Mouse (Mus musculus) heart, embryonic 14.5 days (tissue): ENCODE data around the gene Neu3. TPM values are rescaled to one million over a fixed set of nuclear protein-coding genes. Genes with fewer than 3 reads are reported as not detected.

Experiments used
- ATAC-seq: fragments of 200-750 bp; cut with Nextera tagmentation; 2 replicates; pipeline ENCODE4 v1.8.0; 2017; ENCODE audit warnings: low read depth, moderate TSS enrichment; ENCODE audit not compliant: insufficient number of reproducible peaks, insufficient read depth, low FRiP score
- H3K27ac ChIP-seq, 2 experiments: fragments of 200-500 bp in 1 of 2; fragments of 300-500 bp in 1 of 2; sonication (generic) in 1 of 2; replicated peaks in 1 of 2; 2 replicates each; pipeline ENCODE4 v1.5.1; 2012 to 2014; ENCODE audit warnings: low read depth in 2 of 2, low read length in 2 of 2, control low read depth in 1 of 2, mild to moderate bottlenecking in 1 of 2, mixed read lengths in 1 of 2; ENCODE audit not compliant: control insufficient read depth in 1 of 2, insufficient read depth in 1 of 2
- H3K27me3 ChIP-seq: fragments of 300-500 bp; sonication (generic); 2 replicates; pipeline ENCODE4 v1.6.1; 2014; ENCODE audit warnings: mild to moderate bottlenecking, low read length, control low read depth; ENCODE audit not compliant: control insufficient read depth, insufficient read depth
- H3K36me3 ChIP-seq: fragments of 300-500 bp; sonication (generic); 2 replicates; pipeline ENCODE4 v1.6.1; 2014; ENCODE audit warnings: mild to moderate bottlenecking, control low read depth, low read length, mixed read lengths; ENCODE audit not compliant: control insufficient read depth, insufficient read depth
- H3K4me1 ChIP-seq, 2 experiments: fragments of 200-500 bp in 1 of 2; fragments of 300-500 bp in 1 of 2; sonication (generic) in 1 of 2; 2 replicates each; pipeline ENCODE4 v1.6.1; 2012 to 2014; ENCODE audit warnings: low read length in 2 of 2, control low read depth in 1 of 2, mixed read lengths in 1 of 2; ENCODE audit not compliant: control insufficient read depth in 2 of 2, insufficient read depth in 2 of 2
- H3K4me2 ChIP-seq: fragments of 300-500 bp; sonication (generic); 2 replicates; pipeline ENCODE4 v1.6.1; 2014; ENCODE audit warnings: mild to moderate bottlenecking, low read length
- H3K4me3 ChIP-seq, 2 experiments: fragments of 200-500 bp in 1 of 2; fragments of 300-500 bp in 1 of 2; sonication (generic) in 1 of 2; 2 replicates each; pipeline ENCODE4 v1.5.1; 2012 to 2014; ENCODE audit warnings: low read length in 2 of 2, mild to moderate bottlenecking in 2 of 2, control low read depth in 1 of 2, low read depth in 1 of 2, moderate library complexity in 1 of 2; ENCODE audit not compliant: control insufficient read depth in 1 of 2, insufficient read depth in 1 of 2
- H3K9ac ChIP-seq: fragments of 300-500 bp; sonication (generic); 2 replicates; pipeline ENCODE4 v1.6.1; 2014; ENCODE audit warnings: mild to moderate bottlenecking, low read length
- H3K9me3 ChIP-seq: fragments of 300-500 bp; sonication (generic); 2 replicates; pipeline ENCODE4 v1.6.1; 2016; ENCODE audit warnings: low read length, control low read depth; ENCODE audit not compliant: control insufficient read depth
- whole genome bisulfite sequencing: fragments of 180-500 bp; shearing (Covaris S2); extraction: QIAGEN DNeasy Blood & Tissue Kit; methylation state at CpG from one replicate; pipeline ENCODE4 v1.1.7; 2014; 5-methylcytosine and 5-hydroxymethylcytosine counted together
- polyA plus RNA-seq: library from polyadenylated mRNA; unstranded; fragments of >200 nt; fragmentation: Nextera tagmentation; extraction: Ambion mirVana; gene quantifications from 2 replicates; pipeline ENCODE4 v1.2.1, GENCODE M21; 2014

The Neu3 gene
- 4.0 and 4.2 TPM in 2 replicates for polyA plus RNA-seq

DNA sequence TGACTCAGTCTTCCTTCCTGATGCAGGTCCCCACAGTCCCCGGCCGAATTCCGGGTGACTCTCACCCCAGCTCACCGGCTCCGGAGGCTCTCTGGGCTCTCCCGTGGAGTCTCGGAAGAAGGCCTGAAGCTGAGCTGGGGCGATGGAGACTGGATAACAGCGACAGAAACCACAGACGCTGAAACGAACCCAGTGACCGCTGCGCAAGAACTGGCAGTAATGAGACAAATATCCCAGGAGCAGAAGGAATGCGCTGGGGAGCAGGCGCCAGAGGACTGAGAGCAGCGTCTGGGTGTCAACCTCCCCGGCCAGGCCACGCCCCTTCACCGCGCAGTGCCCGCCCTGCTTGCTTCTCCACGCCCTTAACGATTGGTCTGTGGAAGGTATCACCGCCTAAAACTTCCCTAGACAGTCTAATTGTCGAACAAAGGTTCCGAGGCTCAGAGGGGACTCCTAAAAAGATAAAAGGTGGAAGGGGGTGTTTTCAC is at the start of gene Neu3:
Gene Neu3, minus strand, starts transcription at position 335 of the 488 bp plus-strand sequence.
- H3K4me1 ChIP-seq = peaks cover 14 to 22% of the 10 kb centered on the region in 2 experiments
- no peaks in the 10 kb centered on the region for H3K9me3 ChIP-seq
- peaks cover 3% of the 10 kb centered on the region; the same call in 1 of the 2 replicates for H3K36me3 ChIP-seq
- peak within 1 kb of the TSS; percentile 68 for H3K4me2 ChIP-seq
- peak within 1 kb of the TSS; percentile 82 to 92 for H3K27ac ChIP-seq
- ATAC-seq = peak; percentile 94
- under 1% methylated on average over 26 of the region's 26 CpGs for WGBS
- peak within 1 kb of the TSS; percentile 83 for H3K9ac ChIP-seq
- no peaks in the 10 kb centered on the region for H3K27me3 ChIP-seq
- H3K4me3 ChIP-seq = peak within 1 kb of the TSS; percentile 63 to 68

DNA sequence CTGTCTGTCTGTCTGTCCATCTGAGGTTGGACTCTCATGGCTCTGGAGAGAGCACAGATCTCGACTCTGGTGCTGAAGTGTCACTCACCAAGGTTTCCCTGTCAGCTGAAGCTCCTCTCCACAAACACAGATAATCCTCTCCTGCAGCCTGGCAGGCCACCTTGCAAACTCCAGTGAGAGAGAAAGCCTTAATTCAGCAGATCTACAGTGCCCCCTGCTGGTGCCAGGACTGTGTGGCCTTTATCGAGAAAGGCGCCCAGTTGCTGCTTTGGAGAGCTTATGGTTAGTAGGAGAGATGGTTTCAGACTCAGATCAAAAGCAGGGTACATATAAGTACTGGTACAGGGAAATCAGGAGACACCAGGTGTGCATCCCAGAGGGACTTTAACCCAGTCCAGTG is 48.1 kb upstream of the Neu3 start:
- 1% methylated on average over 3 of the region's 3 CpGs for WGBS
- no peaks in the 10 kb centered on the region for H3K9me3 ChIP-seq
- H3K4me3 ChIP-seq = no peak overlapping the region
- no peak overlapping the region; the same call in 1 of the 2 replicates for H3K4me2 ChIP-seq
- H3K27ac ChIP-seq = no peak overlapping the region
- H3K27me3 ChIP-seq = no peaks in the 10 kb centered on the region
- peak; percentile 73 for ATAC-seq
- H3K4me1 ChIP-seq = peaks cover 2 to 7% of the 10 kb centered on the region in 2 experiments; a peak in 3 of 4 replicates
- H3K9ac ChIP-seq = no peak overlapping the region
- H3K36me3 ChIP-seq = no peaks in the 10 kb centered on the region

DNA sequence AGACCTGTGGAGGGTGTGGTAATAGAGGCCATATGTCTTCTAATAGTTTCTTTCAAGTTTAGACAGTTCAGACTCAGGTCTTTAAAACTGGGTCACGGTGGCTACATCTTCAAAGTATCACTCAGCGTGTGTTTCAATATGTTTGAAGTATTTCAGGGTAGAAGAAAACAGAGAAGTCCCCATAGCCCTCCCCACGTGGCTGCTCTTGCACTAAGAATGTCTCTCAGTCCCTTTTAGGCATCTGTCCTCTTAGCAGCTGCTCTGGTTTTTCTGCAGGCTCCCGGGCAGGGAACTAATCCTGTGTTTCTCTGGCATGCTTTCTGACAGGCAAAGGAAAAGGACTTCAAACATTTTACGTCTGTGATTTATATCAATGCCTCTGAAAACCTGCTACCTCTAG is 47.7 kb upstream of the Neu3 start:
- Histone ChIP-seq H3K27ac (no peak overlapping the region), H3K36me3 (no peaks in the 10 kb centered on the region), H3K9me3 (no peaks in the 10 kb centered on the region), H3K4me1 (peaks cover 2 to 7% of the 10 kb centered on the region in 2 experiments; a peak in 3 of 4 replicates), H3K4me2 (no peak overlapping the region; the same call in 1 of the 2 replicates), H3K9ac (no peak overlapping the region), H3K27me3 (no peaks in the 10 kb centered on the region), H3K4me3 (no peak overlapping the region)
- WGBS = 28% methylated on average over 5 of the region's 5 CpGs
- no peak for ATAC-seq

DNA sequence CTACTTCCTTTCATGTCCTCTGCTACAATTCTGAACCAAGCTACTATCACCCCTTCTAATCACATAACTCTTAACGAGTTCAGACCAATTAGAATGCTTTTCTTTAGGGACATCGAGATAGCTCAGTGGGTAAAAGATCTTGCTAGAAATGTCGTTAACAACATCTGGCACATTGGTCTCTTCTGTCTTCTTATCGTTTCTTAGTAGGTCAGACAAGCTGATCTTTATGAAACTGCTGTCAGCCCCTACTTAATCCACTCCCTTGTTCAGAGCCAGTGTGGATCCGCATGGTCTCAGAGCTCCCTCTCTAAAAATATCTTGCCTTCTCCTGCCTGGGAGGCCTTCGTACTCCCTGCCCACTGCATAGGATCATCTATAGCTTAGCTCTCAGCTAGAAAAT is 45.7 kb upstream of the Neu3 start:
- WGBS = 24% methylated on average over 6 of the region's 6 CpGs

DNA sequence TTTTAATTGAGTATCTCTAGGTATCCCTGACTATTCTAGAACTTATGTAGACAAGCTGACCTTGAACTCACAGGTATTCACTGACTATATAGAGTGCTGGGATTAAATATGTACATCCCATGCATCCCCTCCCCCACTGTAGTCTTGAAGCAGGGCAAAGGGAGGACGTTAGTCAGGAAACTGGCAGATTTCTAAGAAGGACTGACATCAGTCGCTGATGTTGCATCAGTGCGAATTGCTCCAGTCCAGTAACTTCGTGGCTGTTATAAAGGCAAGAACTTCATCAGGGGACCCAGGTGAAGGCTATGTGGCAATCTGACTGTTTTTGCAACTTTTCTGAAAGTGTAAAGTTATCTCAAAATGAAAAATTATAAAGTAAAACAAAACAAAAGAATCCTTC is 41.1 kb upstream of the Neu3 start:
- H3K27me3 ChIP-seq = no peaks in the 10 kb centered on the region
- no peak for ATAC-seq
- no peak overlapping the region for H3K4me2 ChIP-seq
- no peaks in the 10 kb centered on the region for H3K9me3 ChIP-seq
- H3K4me3 ChIP-seq = no peak overlapping the region
- peaks cover 5 to 21% of the 10 kb centered on the region in 2 experiments for H3K4me1 ChIP-seq
- H3K27ac ChIP-seq = no peak overlapping the region
- H3K9ac ChIP-seq = no peak overlapping the region
- no peaks in the 10 kb centered on the region for H3K36me3 ChIP-seq
- 61% methylated on average over 4 of the region's 4 CpGs for WGBS

More for the DNA sequence above, 45.7 kb upstream of the Neu3 start:
- Histone ChIP-seq H3K36me3 (no peaks in the 10 kb centered on the region), H3K4me1 (peaks cover 2 to 7% of the 10 kb centered on the region in 2 experiments; a peak in 3 of 4 replicates), H3K27me3 (no peaks in the 10 kb centered on the region), H3K9me3 (no peaks in the 10 kb centered on the region), H3K4me2 (no peak overlapping the region), H3K4me3 (no peak overlapping the region), H3K9ac (no peak overlapping the region), H3K27ac (no peak overlapping the region)
- ATAC-seq = no peak

DNA sequence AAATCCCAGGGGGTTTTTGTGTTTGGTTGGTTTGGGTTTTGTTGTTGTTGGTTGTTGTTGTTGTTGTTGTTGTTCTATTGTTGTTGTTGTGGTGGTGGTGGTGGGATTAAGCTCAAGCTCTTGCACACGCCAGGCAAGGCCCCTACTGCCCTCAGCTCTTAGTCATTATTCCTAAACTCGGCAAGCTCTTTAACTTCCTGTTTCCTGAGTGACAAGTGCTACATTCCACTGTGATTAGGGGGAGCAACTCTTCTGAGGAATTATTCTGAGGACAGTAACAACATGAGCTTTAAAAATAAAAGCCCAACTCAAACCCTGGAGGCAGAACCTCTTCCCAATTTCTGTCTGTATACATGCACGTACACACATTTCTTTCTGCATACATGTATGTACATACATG is 37.0 kb upstream of the Neu3 start:
- H3K27ac ChIP-seq = peak overlapping the region; percentile 57 to 66
- H3K4me1 ChIP-seq = peaks cover 9 to 16% of the 10 kb centered on the region in 2 experiments
- ATAC-seq = no peak
- H3K9me3 ChIP-seq = no peaks in the 10 kb centered on the region
- no peak overlapping the region for H3K4me3 ChIP-seq
- WGBS = 28% methylated on average over 3 of the region's 3 CpGs
- H3K4me2 ChIP-seq = no peak overlapping the region
- H3K27me3 ChIP-seq = no peaks in the 10 kb centered on the region
- no peaks in the 10 kb centered on the region for H3K36me3 ChIP-seq
- H3K9ac ChIP-seq = no peak overlapping the region

DNA sequence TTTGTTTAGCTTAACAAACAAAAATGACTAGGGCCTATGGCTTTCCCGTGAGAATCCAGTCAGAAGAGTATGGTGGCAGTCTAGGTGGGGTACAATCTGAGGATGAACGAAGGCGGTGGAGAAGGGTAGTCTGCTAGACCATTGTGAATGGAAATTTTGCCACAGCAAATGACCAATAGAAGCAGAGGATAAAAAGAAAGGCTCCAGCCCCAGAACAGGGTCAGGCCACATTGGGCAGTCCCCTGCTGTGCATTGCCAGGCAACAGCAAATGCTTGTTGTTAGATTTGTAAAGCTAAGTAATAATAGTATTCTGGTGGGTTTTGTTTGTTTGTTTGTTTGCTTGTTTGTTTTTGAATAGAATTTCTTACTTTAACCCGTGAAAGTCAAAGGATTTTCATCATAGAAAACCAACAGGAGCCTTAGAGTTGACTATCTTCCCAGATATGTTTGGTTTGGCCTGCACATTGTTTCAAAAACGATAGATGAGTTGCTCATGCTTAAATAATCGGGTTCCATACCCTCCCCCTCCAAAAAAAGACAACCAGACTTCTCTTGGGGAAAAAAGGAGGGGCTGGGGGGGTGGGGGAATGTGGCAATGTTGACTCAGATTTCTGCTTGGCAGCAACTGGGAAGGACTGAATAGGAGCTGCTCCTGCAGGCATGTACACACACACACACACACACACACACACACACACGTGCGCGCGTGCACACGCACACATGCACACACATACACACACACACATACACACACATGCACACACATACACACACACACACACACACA is 36.2 kb upstream of the Neu3 start:
- Histone ChIP-seq H3K4me3 (no peak overlapping the region), H3K4me1 (peaks cover 9 to 16% of the 10 kb centered on the region in 2 experiments), H3K9me3 (no peaks in the 10 kb centered on the region), H3K4me2 (no peak overlapping the region), H3K9ac (no peak overlapping the region), H3K27ac (peak overlapping the region; percentile 57 to 66; a peak in 3 of 4 replicates), H3K27me3 (no peaks in the 10 kb centered on the region), H3K36me3 (no peaks in the 10 kb centered on the region)
- WGBS = 65% methylated on average over 11 of the region's 11 CpGs
- ATAC-seq = no peak
